Mouse (Mus musculus) spleen, adult 2 months (tissue): ENCODE measurements at regions not wholly inside any gene's neighbourhood (a gene's known extent, or its start where the extent isn't known, plus 50 kb on each side); places are given as distances from the start of the nearest gene placed in this dataset.

ENCODE experiments used
- CTCF ChIP-seq: fragments of 200-500 bp; IDR thresholded peaks from 2 replicates; pipeline ENCODE4 v1.5.1; 2011; ENCODE audit warnings: mild to moderate bottlenecking, inconsistent platforms; ENCODE audit not compliant: insufficient read depth, insufficient read length, insufficient replicate concordance; ENCODE audit errors: extremely low read depth
- POLR2A ChIP-seq: fragments of 200-500 bp; IDR thresholded peaks from 2 replicates; pipeline ENCODE4 v1.6.1; 2011; ENCODE audit warnings: low read depth, low read length, inconsistent platforms

GRCm38 (mm10) chr4:56113701-56114196 is 581.5 kb upstream of the Klf4 start:
- TF ChIP-seq POLR2A = no peak
- no peak for TF ChIP-seq CTCF
